Mouse (Mus musculus) stomach, postnatal 0 days (tissue): ENCODE results near the gene Chil1. TPM values are rescaled to one million over a fixed set of nuclear protein-coding genes. Genes with fewer than 3 reads are reported as not detected.

ENCODE experiments used
- ATAC-seq: fragments of 200-750 bp; cut with Nextera tagmentation; 2 replicates; pipeline ENCODE4 v1.8.0; 2017; ENCODE audit not compliant: low FRiP score, low TSS enrichment
- DNase-seq: peaks from one replicate; pipeline ENCODE4 v3.0.0-alpha.2; 2016; ENCODE audit warnings: low spot score
- H3K27ac ChIP-seq: fragments of 300-500 bp; sonication (generic); replicated peaks from 2 replicates; pipeline ENCODE4 v1.5.1; 2014; ENCODE audit warnings: mild to moderate bottlenecking, control low read depth
- H3K27me3 ChIP-seq: fragments of 300-500 bp; sonication (generic); 2 replicates; pipeline ENCODE4 v1.6.1; 2014; ENCODE audit warnings: low read length; ENCODE audit not compliant: control insufficient read depth, insufficient read depth
- H3K36me3 ChIP-seq: fragments of 300-500 bp; sonication (generic); 2 replicates; pipeline ENCODE4 v1.6.1; 2014; ENCODE audit warnings: low read length, mixed read lengths; ENCODE audit not compliant: control insufficient read depth, insufficient read depth
- H3K4me1 ChIP-seq: fragments of 300-500 bp; sonication (generic); replicated peaks from 2 replicates; pipeline ENCODE4 v1.6.1; 2014; ENCODE audit warnings: antibody characterized with exemption; ENCODE audit not compliant: control insufficient read depth, insufficient read depth
- H3K4me2 ChIP-seq: fragments of 300-500 bp; sonication (generic); replicated peaks from 2 replicates; pipeline ENCODE4 v1.6.1; 2014; ENCODE audit warnings: low read depth, mild to moderate bottlenecking, control low read depth, moderate library complexity
- H3K4me3 ChIP-seq: fragments of 300-500 bp; sonication (generic); 2 replicates; pipeline ENCODE4 v1.5.1; 2014; ENCODE audit warnings: low read depth, low read length, control low read depth
- H3K9ac ChIP-seq: fragments of 300-500 bp; sonication (generic); 2 replicates; pipeline ENCODE4 v1.6.1; 2014; ENCODE audit warnings: mild to moderate bottlenecking, low read length, control low read depth, mixed read lengths
- H3K9me3 ChIP-seq: fragments of 300-500 bp; sonication (generic); 2 replicates; pipeline ENCODE4 v1.6.1; 2016; ENCODE audit warnings: low read length; ENCODE audit not compliant: control insufficient read depth
- CTCF ChIP-seq: IDR thresholded peaks from 2 replicates; pipeline ENCODE4 v1.5.1; 2016; ENCODE audit warnings: antibody characterized with exemption, low read depth, mild to moderate bottlenecking, moderate library complexity
- EP300 ChIP-seq: optimal IDR thresholded peaks from 2 replicates; pipeline ENCODE3; 2016; ENCODE audit warnings: antibody characterized with exemption
- WGBS: fragments of 180-500 bp; shearing (Covaris S2); extraction: QIAGEN DNeasy Blood & Tissue Kit; methylation state at CpG from one replicate; pipeline ENCODE4 v1.1.7; 2014; 5-methylcytosine and 5-hydroxymethylcytosine counted together
- polyA plus RNA-seq: library from polyadenylated mRNA; unstranded; fragments of >200 nt; fragmentation: Nextera tagmentation; extraction: Ambion mirVana; gene quantifications from 2 replicates; pipeline ENCODE4 v1.2.1, GENCODE M21; 2015

Gene Chil1
- polyA plus RNA-seq, 1 experiment from 2014 or later: 3.1 TPM

GRCm38 (mm10) chr1:134198197-134198995, 16.4 kb downstream of the Chil1 start:
- 66% methylated on average over 12 of the region's 12 CpGs for WGBS
- H3K4me3 ChIP-seq: no peak overlapping the region
- no peaks in the 10 kb centered on the region for H3K27me3 ChIP-seq
- no peaks in the 10 kb centered on the region for H3K9me3 ChIP-seq
- H3K27ac ChIP-seq: no peak overlapping the region
- ATAC-seq (peak; percentile 38; the same call in 1 of the 2 replicates), DNase-seq (peak; percentile 72)
- H3K9ac ChIP-seq: no peak overlapping the region
- TF ChIP-seq EP300 (no peak), CTCF (no peak)
- no peaks in the 10 kb centered on the region for H3K36me3 ChIP-seq
- H3K4me2 ChIP-seq: no peak overlapping the region
- peaks cover 4% of the 10 kb centered on the region; the same call in 1 of the 2 replicates for H3K4me1 ChIP-seq

DNA sequence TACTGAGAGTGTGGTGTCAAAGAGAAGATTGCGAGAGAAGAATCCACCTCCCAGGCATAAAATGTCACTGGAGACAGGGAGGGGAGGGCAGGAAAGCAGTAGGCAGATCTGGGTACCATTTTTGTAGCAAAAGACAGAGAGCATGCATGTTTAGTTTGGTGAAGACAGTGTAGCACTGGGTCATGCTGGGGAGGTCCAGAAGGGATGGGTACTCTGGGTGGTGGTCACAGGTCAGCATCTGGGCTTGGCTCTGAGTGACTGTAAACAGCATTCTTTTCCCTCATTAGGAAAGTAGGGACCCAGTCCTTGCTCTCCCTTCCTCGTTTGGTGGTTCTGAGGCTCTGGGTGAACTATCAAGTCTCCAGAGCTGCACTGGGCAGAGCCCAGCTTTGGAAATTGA, 18.5 kb downstream of the Chil1 start:
- DNase-seq: no peak
- 60% methylated on average over 2 of the region's 2 CpGs for WGBS

DNA sequence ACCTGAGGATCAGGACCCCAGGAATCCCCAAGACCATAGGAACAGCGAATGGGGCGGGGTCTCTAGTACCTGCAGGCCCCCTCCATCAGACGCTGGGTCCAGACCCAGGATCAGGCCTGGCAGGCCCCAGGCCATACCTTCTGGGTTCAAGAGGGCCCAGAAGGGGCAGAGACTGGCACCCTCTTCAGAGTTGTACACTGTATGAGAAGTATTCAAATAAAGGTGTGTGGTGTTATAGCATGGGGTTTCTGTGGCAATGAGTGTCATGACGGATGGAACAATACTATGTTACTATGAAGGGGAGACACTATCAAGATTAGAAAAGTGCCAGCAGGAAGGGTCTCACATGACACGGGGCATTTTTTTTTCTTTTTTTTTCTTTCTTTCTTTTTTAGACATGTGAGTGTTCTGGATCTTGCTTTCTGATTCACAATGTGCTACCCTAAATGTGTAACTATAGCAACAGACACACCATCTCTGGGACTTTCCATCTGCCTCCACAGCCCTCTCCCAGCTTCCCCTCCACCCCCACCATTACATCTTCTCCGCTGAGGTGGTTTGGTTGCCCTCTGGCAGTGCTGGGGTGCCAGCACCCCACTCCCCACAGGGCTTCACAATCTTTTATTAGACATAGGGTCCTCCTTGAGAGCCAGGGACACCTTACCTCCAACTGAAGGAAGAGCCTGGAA, 19.2 kb downstream of the Chil1 start:
- TF ChIP-seq EP300: no peak
- TF ChIP-seq CTCF: no peak
- Histone ChIP-seq H3K4me1 (no peaks in the 10 kb centered on the region; the same call in 1 of the 2 replicates), H3K9me3 (no peaks in the 10 kb centered on the region), H3K27me3 (no peaks in the 10 kb centered on the region), H3K36me3 (no peaks in the 10 kb centered on the region), H3K4me2 (no peak overlapping the region), H3K9ac (no peak overlapping the region), H3K27ac (no peak overlapping the region), H3K4me3 (no peak overlapping the region)
- DNase-seq (no peak), ATAC-seq (no peak)
- 87% methylated on average over 6 of the region's 6 CpGs for WGBS

More for the DNA sequence above, 18.5 kb downstream of the Chil1 start:
- H3K36me3 ChIP-seq: no peaks in the 10 kb centered on the region
- H3K27me3 ChIP-seq: no peaks in the 10 kb centered on the region
- H3K4me3 ChIP-seq: no peak overlapping the region
- TF ChIP-seq EP300 (no peak), CTCF (no peak)
- no peak overlapping the region for H3K4me2 ChIP-seq
- H3K4me1 ChIP-seq: no peaks in the 10 kb centered on the region; the same call in 1 of the 2 replicates
- H3K9me3 ChIP-seq: no peaks in the 10 kb centered on the region
- H3K27ac ChIP-seq: no peak overlapping the region
- ATAC-seq: no peak
- H3K9ac ChIP-seq: no peak overlapping the region

DNA sequence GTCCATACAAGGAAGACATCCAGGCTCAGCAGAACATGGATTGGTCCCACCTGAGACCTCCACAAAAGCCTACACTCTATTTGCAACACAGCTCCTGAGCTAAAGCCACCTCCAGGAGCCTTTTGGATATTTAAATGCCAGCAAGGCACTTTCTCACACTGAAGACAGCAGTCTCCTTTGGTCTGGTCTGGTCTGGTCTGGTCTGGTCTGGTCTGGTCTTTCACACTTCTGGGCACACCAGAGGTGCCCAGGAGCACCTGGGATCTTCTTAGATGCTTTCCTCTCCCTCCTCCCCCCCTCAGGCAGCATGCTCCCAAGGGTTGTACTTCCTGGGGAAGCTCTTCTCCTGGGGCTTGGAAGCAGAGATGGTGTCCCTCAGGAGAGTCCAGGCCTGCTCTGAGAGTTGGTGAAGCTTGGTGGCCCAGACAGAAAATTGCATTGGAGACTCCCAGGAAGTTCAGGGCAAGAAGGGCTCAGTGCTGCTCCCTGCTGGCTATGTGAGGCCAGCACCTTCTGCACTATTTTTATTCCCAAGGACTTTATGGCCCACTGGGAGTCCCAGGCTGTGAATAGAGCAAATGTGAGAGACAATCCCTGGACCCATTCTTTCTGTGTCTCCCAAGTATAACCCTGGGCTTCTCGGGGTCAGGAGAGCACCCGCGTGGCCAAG, 19.9 kb downstream of the Chil1 start:
- Histone ChIP-seq H3K4me3 (no peak overlapping the region), H3K4me1 (no peaks in the 10 kb centered on the region), H3K9ac (no peak overlapping the region), H3K27me3 (no peaks in the 10 kb centered on the region), H3K36me3 (no peaks in the 10 kb centered on the region), H3K9me3 (no peaks in the 10 kb centered on the region), H3K27ac (no peak overlapping the region), H3K4me2 (no peak overlapping the region)
- WGBS: 47% methylated on average over 3 of the region's 3 CpGs
- ATAC-seq (no peak), DNase-seq (peak; percentile 81)
- TF ChIP-seq CTCF (peak; percentile 90), EP300 (no peak)

- Histone ChIP-seq H3K4me1 (no peaks in the 10 kb centered on the region), H3K9ac (no peak overlapping the region), H3K27ac (no peak overlapping the region), H3K4me2 (no peak overlapping the region), H3K36me3 (no peaks in the 10 kb centered on the region), H3K27me3 (no peaks in the 10 kb centered on the region), H3K9me3 (no peaks in the 10 kb centered on the region), H3K4me3 (no peak overlapping the region)
- no peak for TF ChIP-seq CTCF
- TF ChIP-seq EP300: no peak
- DNase-seq: no peak
- 90% methylated on average over 13 of the region's 13 CpGs for WGBS
- ATAC-seq: no peak
Measured at GRCm38 (mm10) chr1:134204230-134204629, 22.3 kb downstream of the Chil1 start.
